Mouse (Mus musculus) hindbrain, embryonic 11.5 days (tissue): ENCODE measurements at regions not wholly inside any gene's neighbourhood (a gene's known extent, or its start where the extent isn't known, plus 50 kb on each side); places are given as distances from the start of the nearest gene placed in this dataset.
"Not testable (repeated sequence)": the region's sequence is repeated elsewhere in the genome, so short reads cannot be mapped to it uniquely, and the experiment has no call there.

ENCODE experiments used
- ATAC-seq: fragments of 200-750 bp; cut with Nextera tagmentation; 2 replicates; pipeline ENCODE4 v1.8.0; 2017; ENCODE audit warnings: mild to moderate bottlenecking, moderate TSS enrichment, moderate library complexity; ENCODE audit not compliant: low FRiP score
- DNase-seq: peaks from one replicate; pipeline ENCODE4 v3.0.0-alpha.2; 2015; ENCODE audit warnings: low spot score
- H3K27ac ChIP-seq: fragments of 300-500 bp; sonication (generic); 2 replicates; pipeline ENCODE4 v1.5.1; 2014; ENCODE audit warnings: mild to moderate bottlenecking, low read depth, low read length
- H3K27me3 ChIP-seq: fragments of 300-500 bp; sonication (generic); 2 replicates; pipeline ENCODE4 v1.6.1; 2014; ENCODE audit warnings: mild to moderate bottlenecking, low read length, moderate library complexity, mixed read lengths; ENCODE audit not compliant: control insufficient read depth, insufficient read depth
- H3K36me3 ChIP-seq: fragments of 300-500 bp; sonication (generic); 2 replicates; pipeline ENCODE4 v1.6.1; 2014; ENCODE audit warnings: mild to moderate bottlenecking, low read length, moderate library complexity, mixed read lengths; ENCODE audit not compliant: control insufficient read depth, insufficient read depth
- H3K4me1 ChIP-seq: fragments of 300-500 bp; sonication (generic); replicated peaks from 2 replicates; pipeline ENCODE4 v1.6.1; 2014; ENCODE audit warnings: low read length, mixed read lengths; ENCODE audit not compliant: control insufficient read depth, insufficient read depth
- H3K4me2 ChIP-seq: fragments of 300-500 bp; sonication (generic); replicated peaks from 2 replicates; pipeline ENCODE4 v1.6.1; 2014; ENCODE audit warnings: mild to moderate bottlenecking, low read depth, low read length
- H3K4me3 ChIP-seq: fragments of 300-500 bp; sonication (generic); 2 replicates; pipeline ENCODE4 v1.5.1; 2014; ENCODE audit warnings: low read depth, low read length
- H3K9ac ChIP-seq: fragments of 300-500 bp; sonication (generic); 2 replicates; pipeline ENCODE4 v1.6.1; 2014; ENCODE audit warnings: low read depth, low read length
- H3K9me3 ChIP-seq: fragments of 300-500 bp; sonication (generic); 2 replicates; pipeline ENCODE4 v1.6.1; 2016; ENCODE audit warnings: low read length; ENCODE audit not compliant: control insufficient read depth
- WGBS: fragments of 180-500 bp; shearing (Covaris S2); extraction: QIAGEN DNeasy Blood & Tissue Kit; methylation state at CpG from one replicate; pipeline ENCODE4 v1.1.7; 2014; 5-methylcytosine and 5-hydroxymethylcytosine counted together

- no peak overlapping the region for H3K9ac ChIP-seq
- H3K27ac ChIP-seq: no peak overlapping the region
- H3K4me3 ChIP-seq: no peak overlapping the region
- H3K4me2 ChIP-seq: no peak overlapping the region
- H3K27me3 ChIP-seq: no peaks in the 10 kb centered on the region
- no peak for ATAC-seq
- no peaks in the 10 kb centered on the region for H3K9me3 ChIP-seq
- H3K4me1 ChIP-seq: no peaks in the 10 kb centered on the region
- H3K36me3 ChIP-seq: no peaks in the 10 kb centered on the region
- DNase-seq: no peak
These were observed 106.8 kb upstream of the Nyap2 start for GRCm38 (mm10) chr1:80969927-80970326.

GRCm38 (mm10) chr1:80969194-80969593 lies 107.6 kb upstream of the Nyap2 start:
- H3K9me3 ChIP-seq: no peaks in the 10 kb centered on the region
- no peak for ATAC-seq

GRCm38 (mm10) chr1:80965792-80966191 lies 111.0 kb upstream of the Nyap2 start:
- no peak overlapping the region for H3K27ac ChIP-seq
- no peak overlapping the region for H3K4me2 ChIP-seq
- WGBS: 75% methylated on average over 2 of the region's 2 CpGs
- H3K36me3 ChIP-seq: no peaks in the 10 kb centered on the region
- no peak overlapping the region for H3K4me3 ChIP-seq
- no peak overlapping the region for H3K9ac ChIP-seq
- ATAC-seq (no peak), DNase-seq (no peak)
- no peaks in the 10 kb centered on the region for H3K27me3 ChIP-seq
- H3K9me3 ChIP-seq: no peaks in the 10 kb centered on the region
- H3K4me1 ChIP-seq: no peaks in the 10 kb centered on the region

More at GRCm38 (mm10) chr1:80969194-80969593, 107.6 kb upstream of the Nyap2 start:
- Histone ChIP-seq H3K36me3 (no peaks in the 10 kb centered on the region), H3K4me3 (no peak overlapping the region), H3K27me3 (no peaks in the 10 kb centered on the region), H3K4me1 (no peaks in the 10 kb centered on the region), H3K4me2 (no peak overlapping the region), H3K9ac (no peak overlapping the region), H3K27ac (no peak overlapping the region)
- no peak for DNase-seq
- WGBS: 76% methylated on average over 1 of the region's 1 CpGs

DNA sequence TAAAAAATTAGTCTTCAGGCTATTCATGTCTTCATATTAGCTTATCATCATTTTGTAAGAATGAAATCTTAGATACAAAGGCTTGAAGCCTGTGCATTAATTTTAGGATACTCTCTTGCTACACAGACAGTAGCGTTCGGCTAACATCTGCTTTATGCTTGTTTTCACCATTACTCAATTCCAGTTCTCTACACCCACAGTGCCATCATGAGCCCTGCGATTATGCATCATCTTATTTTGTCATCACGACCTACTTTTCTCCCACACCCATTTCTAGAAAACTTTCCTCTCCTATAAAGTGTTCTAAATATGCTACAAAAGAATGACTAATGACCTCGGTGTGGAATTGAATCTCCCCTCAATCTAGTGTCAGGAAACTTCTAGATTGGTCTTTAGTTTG lies 112.4 kb upstream of the Nyap2 start:
- DNase-seq (no peak), ATAC-seq (no peak)
- no peaks in the 10 kb centered on the region for H3K36me3 ChIP-seq
- no peaks in the 10 kb centered on the region for H3K27me3 ChIP-seq
- no peak overlapping the region for H3K27ac ChIP-seq
- H3K9ac ChIP-seq: no peak overlapping the region
- no peak overlapping the region for H3K4me3 ChIP-seq
- H3K4me2 ChIP-seq: no peak overlapping the region
- no peaks in the 10 kb centered on the region for H3K9me3 ChIP-seq
- H3K4me1 ChIP-seq: no peaks in the 10 kb centered on the region
- 92% methylated on average over 5 of the region's 5 CpGs for WGBS

- no peak overlapping the region for H3K9ac ChIP-seq
- no peaks in the 10 kb centered on the region for H3K36me3 ChIP-seq
- no peak for DNase-seq
- H3K27ac ChIP-seq: no peak overlapping the region
- H3K4me2 ChIP-seq: no peak overlapping the region
- ATAC-seq: no peak
- no peaks in the 10 kb centered on the region for H3K4me1 ChIP-seq
- no peaks in the 10 kb centered on the region for H3K27me3 ChIP-seq
- WGBS: 89% methylated on average over 1 of the region's 1 CpGs
- no peaks in the 10 kb centered on the region for H3K9me3 ChIP-seq
- H3K4me3 ChIP-seq: no peak overlapping the region
These were observed 112.9 kb upstream of the Nyap2 start for GRCm38 (mm10) chr1:80963838-80964237.

GRCm38 (mm10) chr1:80950406-80950805 lies 126.3 kb upstream of the Nyap2 start:
- H3K4me2 ChIP-seq: no peak overlapping the region

GRCm38 (mm10) chr1:80946049-80946448 lies 130.7 kb upstream of the Nyap2 start:
- ATAC-seq, DNase-seq, H3K27me3 ChIP-seq, H3K4me1 ChIP-seq, H3K4me2 ChIP-seq, H3K36me3 ChIP-seq, H3K9ac ChIP-seq, H3K4me3 ChIP-seq, H3K9me3 ChIP-seq, H3K27ac ChIP-seq: not testable (repeated sequence)

More at GRCm38 (mm10) chr1:80950406-80950805, 126.3 kb upstream of the Nyap2 start:
- no peak overlapping the region for H3K27ac ChIP-seq
- H3K4me1 ChIP-seq: no peaks in the 10 kb centered on the region
- no peaks in the 10 kb centered on the region for H3K9me3 ChIP-seq
- no peaks in the 10 kb centered on the region for H3K36me3 ChIP-seq
- WGBS: 93% methylated on average over 4 of the region's 4 CpGs
- H3K9ac ChIP-seq: no peak overlapping the region
- no peaks in the 10 kb centered on the region for H3K27me3 ChIP-seq
- no peak overlapping the region for H3K4me3 ChIP-seq
- ATAC-seq: no peak
- no peak for DNase-seq

- no peak for DNase-seq
- H3K9me3 ChIP-seq: no peaks in the 10 kb centered on the region
- H3K27me3 ChIP-seq: no peaks in the 10 kb centered on the region
- ATAC-seq: no peak
- WGBS: 71% methylated on average over 4 of the region's 4 CpGs
- no peak overlapping the region for H3K4me2 ChIP-seq
- no peak overlapping the region for H3K27ac ChIP-seq
- no peaks in the 10 kb centered on the region for H3K4me1 ChIP-seq
- H3K4me3 ChIP-seq: no peak overlapping the region
- H3K36me3 ChIP-seq: no peaks in the 10 kb centered on the region
- no peak overlapping the region for H3K9ac ChIP-seq
These were observed 137.4 kb upstream of the Nyap2 start for GRCm38 (mm10) chr1:80939372-80939771.

DNA sequence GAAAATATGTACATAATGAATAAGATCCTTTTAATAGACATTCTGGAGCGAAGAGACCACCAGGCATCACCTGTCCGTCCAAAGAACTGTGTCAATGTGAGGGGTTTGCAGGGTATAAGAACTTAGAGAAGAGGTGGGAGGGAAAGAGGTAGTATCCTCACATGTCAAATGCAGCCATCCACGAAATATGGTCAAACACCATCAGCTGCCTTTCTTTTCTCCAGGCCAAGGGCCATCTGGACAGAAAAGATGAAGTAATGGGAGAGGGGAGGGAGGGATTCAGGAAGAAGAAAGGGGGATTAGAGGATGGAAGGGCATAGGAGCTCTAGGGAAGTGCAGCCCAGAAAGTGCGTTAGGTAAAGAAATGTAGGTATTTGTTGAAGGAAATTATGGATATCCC lies 141.0 kb upstream of the Dock10 start:
- 73% methylated on average over 4 of the region's 4 CpGs for WGBS
- H3K36me3 ChIP-seq: no peaks in the 10 kb centered on the region

More for the DNA sequence above, 141.0 kb upstream of the Dock10 start:
- ATAC-seq (no peak), DNase-seq (no peak)
- Histone ChIP-seq H3K9ac (no peak overlapping the region), H3K27ac (no peak overlapping the region), H3K27me3 (no peaks in the 10 kb centered on the region), H3K9me3 (no peaks in the 10 kb centered on the region), H3K4me3 (no peak overlapping the region), H3K4me1 (no peaks in the 10 kb centered on the region), H3K4me2 (no peak overlapping the region)
